16 mouse cellular contexts compared by ENCODE assay signal in the genomic region with DNA sequence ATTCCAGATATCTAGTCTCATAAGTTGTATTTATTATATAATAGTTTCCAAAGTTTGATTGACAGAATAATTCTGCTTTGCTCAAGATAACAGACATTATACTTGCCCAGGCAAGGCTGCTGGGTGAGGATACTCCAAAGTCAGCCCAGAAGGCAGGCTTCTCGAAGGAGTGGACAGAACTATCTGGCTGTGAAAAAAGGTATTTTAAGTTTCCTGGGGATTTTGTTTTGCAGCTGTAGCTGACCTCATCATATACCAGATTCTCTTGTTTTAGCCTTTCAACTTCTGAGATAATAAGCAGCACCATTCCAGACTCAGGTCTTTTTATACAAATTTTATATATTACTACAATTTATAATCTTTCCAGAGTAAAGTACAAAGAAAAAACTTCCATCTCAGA.
"Had no signal": no experiment of that assay in that cellular context is flagged by ENCODE, and none has a peak within 500 bp of the region (broad histone marks: within the 10 kb centered on the region; RNA-seq: fewer than 3 reads in every experiment).

No protein-coding gene starts in this region.

- H3K27me3 ChIP-seq: neural tube, embryonic 13.5 days; neural tube, embryonic 15.5 days; stomach, embryonic 15.5 days had no signal

- DNase-seq: retina, postnatal 1 day; right cerebral cortex, adult 18-20 months; right cerebral cortex, postnatal 14 days; right cerebral cortex, postnatal 25 days; right cerebral cortex, postnatal 4 days; spleen, adult 18-20 months; thymus, adult 18-20 months; thymus, adult 2 months; thymus, postnatal 14 days; thymus, postnatal 25 days; thymus, postnatal 36 days; thymus, postnatal 4 days had no signal

- H3K27ac ChIP-seq: neural tube, embryonic 13.5 days; neural tube, embryonic 15.5 days; stomach, embryonic 15.5 days; stomach, postnatal 0 days had no signal

- H3K4me1 ChIP-seq: neural tube, embryonic 13.5 days; neural tube, embryonic 15.5 days; stomach, embryonic 15.5 days had no signal

- H3K4me3 ChIP-seq: neural tube, embryonic 13.5 days; neural tube, embryonic 15.5 days; stomach, embryonic 15.5 days had no signal

- H3K9me3 ChIP-seq: neural tube, embryonic 13.5 days; neural tube, embryonic 15.5 days; stomach, embryonic 15.5 days had no signal

- H3K36me3 ChIP-seq: neural tube, embryonic 13.5 days; neural tube, embryonic 15.5 days; stomach, embryonic 15.5 days had no signal

- H3K9ac ChIP-seq: neural tube, embryonic 13.5 days; neural tube, embryonic 15.5 days; stomach, embryonic 15.5 days had no signal

- H3K4me2 ChIP-seq: neural tube, embryonic 13.5 days; neural tube, embryonic 15.5 days; stomach, embryonic 15.5 days had no signal
